Mouse (Mus musculus): ENCODE data around the gene Tmem229b. TPM values are rescaled to one million over a fixed set of nuclear protein-coding genes. Genes with fewer than 3 reads are reported as not detected.
A peak's percentile ranks its signal among the peaks of the same experiment; 100 is the strongest.
"Not testable (repeated sequence)": the region's sequence is repeated elsewhere in the genome, so short reads cannot be mapped to it uniquely, and the experiment has no call there.

Tmem229b gene
- polyA plus RNA-seq, 1 experiment from 2014 or later, result 41.8 TPM

DNA sequence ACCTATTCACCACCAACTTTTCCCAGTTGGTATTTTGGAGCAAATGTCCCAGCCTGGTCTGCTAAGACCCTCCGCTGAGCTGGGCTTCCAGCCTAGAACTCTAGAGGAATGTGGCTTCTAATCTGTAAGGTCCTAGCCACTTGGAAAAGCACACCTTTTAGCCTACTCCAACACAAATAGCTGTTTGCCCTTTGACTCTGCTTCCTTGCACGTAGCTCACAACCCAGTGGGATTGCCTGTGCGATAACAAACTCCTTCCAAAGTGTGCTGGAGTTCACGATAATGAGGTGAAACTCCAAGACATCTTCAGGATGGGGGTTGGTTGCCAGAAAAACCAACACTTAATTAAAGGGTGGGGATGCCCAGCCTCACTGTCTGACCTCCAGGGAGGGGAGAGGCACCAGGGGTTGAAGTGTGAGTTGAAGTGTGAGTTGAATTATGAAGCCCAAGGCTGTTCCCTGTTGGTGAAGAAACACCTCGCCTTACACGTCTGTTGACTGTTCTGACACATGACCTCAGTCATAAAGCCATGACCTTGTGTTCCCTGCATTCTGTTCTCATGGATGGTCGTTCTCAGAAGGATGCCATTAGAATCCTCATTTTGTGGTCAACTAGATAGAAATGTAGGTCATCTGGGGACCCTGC is 67.9 kb downstream of the Tmem229b start:
- H3K9ac ChIP-seq (replicated peaks), result no peak overlapping the region
- H3K36me3 ChIP-seq, result no peaks in the 10 kb centered on the region
- no peak for ATAC-seq
- no peaks in the 10 kb centered on the region for H3K4me1 ChIP-seq (replicated peaks)
- no peak overlapping the region for H3K4me2 ChIP-seq (replicated peaks)
- no peaks in the 10 kb centered on the region for H3K27me3 ChIP-seq
- no peak overlapping the region for H3K4me3 ChIP-seq (replicated peaks)
- H3K27ac ChIP-seq, result no peak overlapping the region
- WGBS, result 86% methylated on average over 7 of the region's 7 CpGs
- no peaks in the 10 kb centered on the region for H3K9me3 ChIP-seq

DNA sequence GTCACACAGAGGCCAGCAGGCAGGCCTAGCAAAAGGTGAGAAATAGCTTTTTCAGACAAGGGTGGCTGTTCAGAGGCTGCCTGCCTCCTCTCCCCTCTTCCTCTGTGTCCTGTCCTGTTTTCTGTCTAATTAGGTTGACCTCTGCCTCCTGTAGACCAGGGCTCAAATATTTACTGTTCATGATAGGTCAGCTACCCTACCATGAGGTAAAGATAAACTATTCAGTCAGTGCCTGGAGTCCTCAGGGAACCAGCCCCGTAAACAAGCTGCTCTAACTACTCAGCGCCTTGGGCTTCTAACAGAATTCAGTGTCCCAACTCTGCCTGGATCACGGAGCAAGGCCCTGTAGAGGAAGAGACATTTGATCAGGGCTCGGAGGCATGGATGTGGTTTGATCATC is 70.9 kb downstream of the Tmem229b start:
- H3K27me3 ChIP-seq, result no peaks in the 10 kb centered on the region
- no peaks in the 10 kb centered on the region for H3K9me3 ChIP-seq
- no peak overlapping the region for H3K9ac ChIP-seq (replicated peaks)
- ATAC-seq, result no peak
- H3K4me2 ChIP-seq (replicated peaks), result no peak overlapping the region
- 70% methylated on average over 4 of the region's 4 CpGs for WGBS
- H3K4me1 ChIP-seq (replicated peaks), result no peaks in the 10 kb centered on the region
- no peak overlapping the region for H3K27ac ChIP-seq
- H3K36me3 ChIP-seq, result no peaks in the 10 kb centered on the region
- no peak overlapping the region for H3K4me3 ChIP-seq (replicated peaks)

DNA sequence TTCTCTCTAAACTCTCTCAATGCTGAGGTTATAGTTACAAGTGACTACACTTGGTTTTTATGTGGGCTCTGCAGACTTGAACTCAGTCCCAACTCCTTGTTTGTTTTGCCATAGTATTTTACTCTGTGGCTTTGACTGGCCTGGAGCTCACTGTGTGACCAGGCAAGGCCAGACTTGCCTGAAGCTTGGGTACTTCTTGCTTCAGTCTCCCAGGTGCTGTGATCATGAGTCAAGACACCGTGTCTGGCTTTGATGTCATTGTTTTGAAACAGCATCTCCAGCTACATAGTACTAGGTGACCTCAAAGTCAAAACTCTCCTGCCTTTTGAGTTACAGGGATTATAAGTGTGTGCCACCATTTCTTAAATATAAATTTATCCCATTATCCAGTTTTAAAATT is 77.5 kb downstream of the Tmem229b start:
- Histone ChIP-seq H3K9ac (replicated peaks) (no peak overlapping the region), H3K27me3 (no peaks in the 10 kb centered on the region), H3K27ac (no peak overlapping the region), H3K4me3 (replicated peaks) (no peak overlapping the region), H3K9me3 (no peaks in the 10 kb centered on the region), H3K36me3 (no peaks in the 10 kb centered on the region), H3K4me2 (replicated peaks) (no peak overlapping the region), H3K4me1 (replicated peaks) (no peaks in the 10 kb centered on the region)
- WGBS, result 79% methylated on average over 1 of the region's 1 CpGs
- no peak for ATAC-seq

DNA sequence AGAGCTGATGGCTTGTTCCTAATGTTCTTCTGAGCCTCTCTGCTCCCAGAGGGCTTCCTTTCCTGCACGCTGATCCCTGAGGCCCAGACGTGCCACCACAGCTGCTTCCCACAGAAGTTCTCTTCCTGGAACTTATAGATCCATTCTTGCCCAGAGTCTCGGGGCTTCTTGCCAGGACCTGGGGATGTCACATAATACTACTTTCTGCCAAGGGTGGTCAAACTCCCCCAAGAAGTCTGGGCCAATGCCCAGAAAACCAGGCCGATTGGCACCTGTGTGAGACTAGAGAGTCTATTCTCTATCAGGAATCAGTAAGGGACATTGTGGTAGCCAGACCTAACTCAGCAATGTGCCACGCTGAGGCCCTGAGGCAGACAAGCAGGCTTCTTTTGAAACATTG is 80.1 kb downstream of the Tmem229b start:
- H3K36me3 ChIP-seq, result no peaks in the 10 kb centered on the region
- 82% methylated on average over 5 of the region's 5 CpGs for WGBS
- no peak for ATAC-seq

DNA sequence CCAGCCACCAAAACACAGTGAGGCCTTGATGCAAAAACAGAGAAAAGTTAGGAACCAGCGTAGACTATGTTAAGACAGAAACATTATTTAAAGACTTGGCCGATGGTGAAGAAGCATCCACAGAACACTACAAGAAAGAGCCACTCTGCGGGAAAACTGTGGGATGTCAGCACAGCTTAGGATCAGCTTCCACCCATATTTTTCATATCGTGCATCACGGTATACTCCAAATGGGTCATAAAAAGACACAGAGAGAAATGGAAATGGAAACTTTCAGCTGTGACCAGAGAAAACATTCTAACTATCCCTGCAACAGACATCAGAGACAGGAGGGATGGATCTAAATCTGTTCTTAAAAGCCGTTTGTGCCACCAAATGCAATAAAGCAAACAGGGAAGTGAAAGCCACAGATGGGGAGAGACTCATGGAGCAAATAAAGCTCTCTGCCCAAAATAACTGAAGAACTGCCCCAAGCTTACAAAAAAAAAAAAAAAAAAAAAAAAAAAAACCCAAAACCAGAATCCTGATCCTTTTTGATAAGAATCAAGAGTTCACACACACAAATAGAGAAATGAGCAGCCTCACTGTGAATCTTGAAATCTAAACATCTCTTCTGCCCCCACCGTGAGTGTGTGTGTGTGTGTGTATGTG is 83.8 kb downstream of the Tmem229b start:
- WGBS, result 91% methylated on average over 7 of the region's 7 CpGs
- no peak for ATAC-seq
- no peak overlapping the region for H3K4me2 ChIP-seq (replicated peaks)
- no peak overlapping the region for H3K27ac ChIP-seq
- H3K4me1 ChIP-seq (replicated peaks), result no peaks in the 10 kb centered on the region; the same call in 1 of the 2 replicates
- no peak overlapping the region for H3K9ac ChIP-seq (replicated peaks)
- H3K4me3 ChIP-seq (replicated peaks), result no peak overlapping the region
- H3K9me3 ChIP-seq, result no peaks in the 10 kb centered on the region
- H3K36me3 ChIP-seq, result no peaks in the 10 kb centered on the region
- no peaks in the 10 kb centered on the region for H3K27me3 ChIP-seq

More for the DNA sequence above, 80.1 kb downstream of the Tmem229b start:
- Histone ChIP-seq H3K27me3 (no peaks in the 10 kb centered on the region), H3K4me2 (replicated peaks) (no peak overlapping the region), H3K27ac (no peak overlapping the region), H3K4me1 (replicated peaks) (no peaks in the 10 kb centered on the region), H3K9me3 (no peaks in the 10 kb centered on the region), H3K9ac (replicated peaks) (no peak overlapping the region), H3K4me3 (replicated peaks) (no peak overlapping the region)

DNA sequence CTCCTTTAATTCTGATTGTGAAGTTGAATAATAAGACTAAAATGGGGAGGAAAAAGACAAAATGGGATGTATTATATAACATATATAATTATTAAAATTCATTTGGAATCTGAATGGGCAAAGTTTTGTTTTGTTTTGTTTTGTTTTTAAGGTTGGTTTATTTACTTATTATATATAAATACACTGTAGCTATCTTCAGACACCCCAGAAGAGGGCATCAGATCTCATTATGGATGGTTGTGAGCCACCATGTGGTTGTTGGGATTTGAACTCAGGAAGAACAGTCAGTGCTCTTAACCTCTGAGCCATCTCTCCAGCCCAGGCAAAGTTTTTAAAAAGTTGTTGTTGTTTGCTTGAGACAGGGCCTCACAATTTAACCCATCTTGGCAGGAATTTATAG is 84.5 kb downstream of the Tmem229b start:
- H3K36me3 ChIP-seq; H3K4me1 ChIP-seq (replicated peaks); H3K4me2 ChIP-seq (replicated peaks); H3K4me3 ChIP-seq (replicated peaks); H3K27me3 ChIP-seq; H3K9ac ChIP-seq (replicated peaks); H3K9me3 ChIP-seq; H3K27ac ChIP-seq; ATAC-seq: not testable (repeated sequence)

DNA sequence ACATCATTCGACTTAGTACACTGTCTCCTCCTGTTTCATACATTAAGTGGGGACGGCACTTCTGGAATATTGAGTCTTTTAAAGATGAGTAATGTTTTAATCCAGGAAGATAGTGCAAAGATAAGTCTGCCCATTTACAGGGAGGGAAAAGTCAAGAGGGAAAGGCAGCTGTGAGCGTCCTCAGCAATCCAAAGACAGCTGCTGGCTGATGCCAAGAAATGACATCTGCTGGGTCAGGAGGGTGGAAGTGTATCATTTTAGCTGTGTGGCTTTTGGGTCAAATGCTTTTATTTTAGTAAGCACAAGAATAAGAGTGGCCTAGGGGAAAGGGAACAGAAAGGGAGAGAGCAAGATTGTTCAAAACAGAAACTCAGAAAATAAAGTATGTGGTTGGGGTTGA is 85.4 kb downstream of the Tmem229b start:
- WGBS, result 87% methylated on average over 3 of the region's 3 CpGs
- ATAC-seq, result no peak

DNA sequence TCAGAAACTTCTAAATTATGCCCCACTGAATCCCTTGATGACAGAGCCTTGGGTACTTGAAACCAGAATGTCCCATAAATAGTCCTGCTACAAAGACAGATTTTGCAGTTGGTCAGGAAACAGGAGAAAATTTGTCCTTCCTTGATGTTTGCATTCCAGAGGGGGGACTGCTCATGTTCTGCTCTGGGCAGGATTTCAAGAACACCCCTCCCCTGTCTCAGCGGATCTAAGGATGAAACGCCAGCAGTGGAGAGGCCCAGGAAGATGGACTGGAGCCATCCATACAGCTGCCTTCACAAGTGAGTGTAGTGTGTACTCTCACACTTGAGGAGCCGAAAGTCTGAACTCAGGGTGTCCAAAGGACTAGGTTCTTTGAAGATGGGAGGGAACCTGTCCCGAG is 86.0 kb downstream of the Tmem229b start:
- 77% methylated on average over 4 of the region's 4 CpGs for WGBS
- no peak for ATAC-seq
- no peak overlapping the region for H3K4me3 ChIP-seq (replicated peaks)
- H3K9me3 ChIP-seq, result no peaks in the 10 kb centered on the region
- no peak overlapping the region for H3K27ac ChIP-seq
- H3K9ac ChIP-seq (replicated peaks), result no peak overlapping the region
- H3K4me2 ChIP-seq (replicated peaks), result no peak overlapping the region
- no peaks in the 10 kb centered on the region for H3K36me3 ChIP-seq
- H3K27me3 ChIP-seq, result no peaks in the 10 kb centered on the region
- no peaks in the 10 kb centered on the region; the same call in none of the 2 replicates for H3K4me1 ChIP-seq (replicated peaks)

More for the DNA sequence above, 85.4 kb downstream of the Tmem229b start:
- no peaks in the 10 kb centered on the region for H3K27me3 ChIP-seq
- no peak overlapping the region for H3K4me2 ChIP-seq (replicated peaks)
- no peak overlapping the region for H3K9ac ChIP-seq (replicated peaks)
- no peak overlapping the region for H3K27ac ChIP-seq
- no peaks in the 10 kb centered on the region; the same call in none of the 2 replicates for H3K4me1 ChIP-seq (replicated peaks)
- no peak overlapping the region for H3K4me3 ChIP-seq (replicated peaks)
- H3K36me3 ChIP-seq, result no peaks in the 10 kb centered on the region
- no peaks in the 10 kb centered on the region for H3K9me3 ChIP-seq

DNA sequence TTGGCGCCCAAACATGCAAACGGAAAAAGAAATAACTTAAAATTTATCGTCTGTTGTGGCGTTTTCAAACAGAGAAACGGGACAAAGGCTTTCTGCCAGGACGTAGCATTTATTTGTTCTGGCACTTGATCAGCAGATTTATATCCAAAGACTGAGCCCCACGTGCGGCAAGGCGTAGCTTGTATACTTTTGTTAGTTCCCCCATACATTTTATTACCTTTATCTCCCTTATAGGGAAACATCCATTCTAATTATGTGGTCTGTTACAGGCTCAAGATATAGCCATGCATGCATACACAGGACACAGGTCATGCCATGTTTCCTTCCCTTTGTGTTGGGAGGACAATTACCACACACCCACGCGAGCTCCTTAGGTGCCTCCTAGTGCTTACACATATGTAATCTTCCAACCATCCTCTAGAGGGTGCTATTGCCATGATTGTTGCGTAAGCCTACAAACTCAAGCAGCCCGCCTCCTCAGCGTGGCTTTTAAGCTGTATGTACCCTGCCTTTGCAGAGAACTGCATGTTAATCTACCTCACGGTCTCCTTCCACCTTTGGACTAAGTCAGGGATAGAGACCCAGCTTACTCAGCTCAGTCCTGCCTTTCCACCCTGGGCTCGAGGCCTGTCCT is 88.2 kb downstream of the Tmem229b start:
- H3K4me2 ChIP-seq (replicated peaks), result peak overlapping the region; percentile 32
- H3K9ac ChIP-seq (replicated peaks), result no peak overlapping the region
- no peaks in the 10 kb centered on the region; the same call in none of the 2 replicates for H3K4me1 ChIP-seq (replicated peaks)
- peak; percentile 73 for ATAC-seq
- H3K27me3 ChIP-seq, result peaks cover 4% of the 10 kb centered on the region
- H3K4me3 ChIP-seq (replicated peaks), result no peak overlapping the region
- H3K27ac ChIP-seq, result no peak overlapping the region
- WGBS, result 34% methylated on average over 16 of the region's 16 CpGs
- H3K9me3 ChIP-seq, result no peaks in the 10 kb centered on the region
- H3K36me3 ChIP-seq, result no peaks in the 10 kb centered on the region

DNA sequence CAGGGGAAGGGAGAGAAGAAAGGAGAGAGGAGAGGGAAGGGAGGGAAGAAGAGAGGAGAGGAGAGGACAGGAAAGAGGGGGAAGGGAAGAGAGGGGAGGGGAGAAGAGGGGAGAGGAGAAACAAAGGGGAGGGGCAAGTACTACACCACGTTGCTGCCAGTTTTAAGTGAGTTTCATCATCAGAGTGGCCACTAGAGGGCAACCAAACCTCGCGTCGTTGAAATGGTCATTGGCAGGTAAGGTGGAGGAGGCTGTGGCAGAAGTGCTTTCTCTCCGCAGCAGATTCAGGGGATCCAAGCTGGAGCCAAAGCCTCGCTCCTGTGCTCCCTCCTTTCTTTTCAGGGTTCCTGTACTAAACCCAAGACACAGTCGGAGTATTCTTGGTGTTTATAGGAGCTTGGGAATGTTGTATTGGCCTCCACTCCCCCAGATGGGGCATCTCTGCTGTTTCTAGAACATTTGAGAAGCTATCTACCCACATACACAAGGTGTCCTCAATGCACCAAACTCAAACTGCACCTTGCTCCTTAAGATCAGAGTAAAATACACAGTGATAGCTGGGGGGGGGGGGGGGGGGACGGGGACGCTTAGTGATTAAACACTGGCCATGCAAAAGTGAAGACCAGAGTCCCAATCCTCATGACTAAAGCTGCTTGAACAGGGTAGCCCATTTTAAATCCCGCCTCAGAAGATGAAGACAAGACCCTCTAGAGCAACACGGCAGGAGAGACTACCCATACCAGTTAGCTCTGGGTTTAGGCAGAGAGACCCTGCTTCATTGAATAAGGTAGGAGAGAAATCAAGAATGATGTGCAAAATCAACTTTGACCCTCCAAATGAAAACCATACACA is 89.0 kb downstream of the Tmem229b start:
- Histone ChIP-seq H3K9me3 (no peaks in the 10 kb centered on the region), H3K27me3 (peaks cover 11% of the 10 kb centered on the region), H3K36me3 (no peaks in the 10 kb centered on the region), H3K4me3 (replicated peaks) (no peak overlapping the region), H3K9ac (replicated peaks) (no peak overlapping the region), H3K4me1 (replicated peaks) (no peaks in the 10 kb centered on the region; the same call in none of the 2 replicates), H3K27ac (no peak overlapping the region), H3K4me2 (replicated peaks) (peak overlapping the region; percentile 33)
- ATAC-seq, result peak; percentile 77
- 20% methylated on average over 11 of the region's 11 CpGs for WGBS

DNA sequence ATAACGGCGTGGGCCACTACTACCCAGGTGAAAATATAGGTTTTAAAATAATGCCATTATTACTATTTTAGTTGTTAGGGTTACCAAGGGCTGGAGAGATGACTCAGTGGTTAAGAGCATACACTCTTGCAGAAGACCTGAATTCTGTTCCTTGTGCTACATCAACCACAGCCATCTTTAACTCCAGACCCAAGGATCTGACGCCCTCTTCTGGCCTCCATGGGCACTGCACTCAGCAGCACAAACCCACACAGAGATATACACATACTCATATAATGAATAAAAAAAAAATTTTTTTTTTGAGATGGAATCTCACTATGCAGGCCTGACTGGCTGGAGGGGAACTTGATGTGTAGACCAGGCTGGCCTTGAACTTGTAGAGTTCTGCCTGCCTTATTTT is 91.1 kb downstream of the Tmem229b start:
- peaks cover 10% of the 10 kb centered on the region for H3K4me1 ChIP-seq (replicated peaks)
- H3K4me2 ChIP-seq (replicated peaks), result no peak overlapping the region
- no peak for ATAC-seq
- H3K27ac ChIP-seq, result no peak overlapping the region
- H3K27me3 ChIP-seq, result peaks cover 32% of the 10 kb centered on the region
- 71% methylated on average over 3 of the region's 3 CpGs for WGBS
- H3K9me3 ChIP-seq, result no peaks in the 10 kb centered on the region
- H3K4me3 ChIP-seq (replicated peaks), result no peak overlapping the region
- H3K9ac ChIP-seq (replicated peaks), result no peak overlapping the region
- no peaks in the 10 kb centered on the region for H3K36me3 ChIP-seq

DNA sequence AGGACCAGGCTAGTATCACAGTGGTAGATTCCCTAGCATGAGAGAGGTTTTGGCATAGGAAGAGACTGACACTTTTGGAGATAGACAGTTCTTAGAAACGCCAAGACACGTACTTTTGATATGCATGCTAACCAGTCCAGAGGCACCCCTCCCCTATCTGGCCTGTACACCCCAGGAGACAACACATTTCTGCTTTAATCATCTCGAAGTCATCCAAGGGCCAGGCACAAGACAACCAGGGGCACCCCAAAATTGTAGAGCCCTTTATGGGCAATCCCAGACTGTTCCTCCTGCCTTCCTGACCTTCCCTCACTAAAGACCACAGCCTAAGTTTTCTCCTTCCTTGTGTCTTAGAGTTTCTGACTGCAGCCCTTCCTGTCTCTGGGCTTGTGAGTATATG is 91.9 kb downstream of the Tmem229b start:
- 79% methylated on average over 3 of the region's 3 CpGs for WGBS
- no peaks in the 10 kb centered on the region for H3K9me3 ChIP-seq
- H3K4me3 ChIP-seq (replicated peaks), result no peak overlapping the region
- H3K9ac ChIP-seq (replicated peaks), result no peak overlapping the region
- peaks cover 13% of the 10 kb centered on the region for H3K4me1 ChIP-seq (replicated peaks)
- H3K4me2 ChIP-seq (replicated peaks), result no peak overlapping the region
- H3K27me3 ChIP-seq, result peaks cover 39% of the 10 kb centered on the region
- H3K36me3 ChIP-seq, result no peaks in the 10 kb centered on the region
- ATAC-seq, result no peak
- H3K27ac ChIP-seq, result no peak overlapping the region

All from midbrain, embryonic 13.5 days (tissue).